Mouse (Mus musculus): ENCODE measurements at regions not wholly inside any gene's neighbourhood (a gene's known extent, or its start where the extent isn't known, plus 50 kb on each side); places are given as distances from the start of the nearest gene placed in this dataset.

DNA sequence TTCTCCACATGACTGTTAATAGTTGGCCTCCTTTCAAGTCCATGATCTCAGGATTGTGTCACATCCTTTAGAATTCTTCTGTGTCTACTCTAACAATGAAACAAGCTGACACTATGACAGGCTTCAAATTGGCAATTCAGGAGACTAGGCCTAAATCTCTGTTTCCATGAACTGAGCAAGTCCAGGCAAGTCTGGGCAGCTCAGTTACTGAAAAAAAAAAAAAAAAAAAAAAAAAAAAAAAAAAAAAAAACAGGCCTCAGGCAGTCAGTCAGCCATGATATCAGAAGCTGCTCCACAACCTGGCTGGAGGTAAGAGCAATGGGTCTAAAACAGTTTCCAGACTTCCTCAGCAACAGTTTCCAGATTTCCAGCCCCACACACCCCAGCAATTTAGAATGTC, 475.6 kb downstream of the Inhba start:
- TF ChIP-seq CTCF (IDR thresholded peaks at IDR 0.05; ENCODE audit: extremely low read depth, insufficient read depth, low read length) (no peak), POLR2A (IDR thresholded peaks at IDR 0.05; ENCODE audit: extremely low read depth, insufficient read depth, low read length) (no peak)
